22 mouse cellular contexts compared by ENCODE assay signal in genomic region chr4:107808655-107809054, GRCm38 (mm10). TPM values are rescaled to one million over a fixed set of nuclear protein-coding genes. Genes with fewer than 3 reads are reported as not detected.
DNase-seq lines count a peak whose midpoint lies in the region; ATAC-seq lines count a peak whose summit lies in the region.
"Had no signal": no experiment of that assay in that cellular context is flagged by ENCODE, and none has a peak within 500 bp of the region (broad histone marks: within the 10 kb centered on the region; RNA-seq: fewer than 3 reads in every experiment).

No protein-coding gene starts in this region.

- peak; percentile 11 for DNase-seq in cerebellum, adult 9-10 months
- no peak for DNase-seq in cerebellum, adult 8-10 months
- DNase-seq in forebrain, embryonic 10.5 days (ENCODE audit: extremely low spot score, low spot score): no peak
- DNase-seq in midbrain, embryonic 10.5 days (ENCODE audit: low spot score): no peak
- DNase-seq in midbrain, embryonic 14.5 days: no peak
- DNase-seq in adrenal gland, postnatal 4 days (ENCODE audit: low spot score in 2 of 2): no peak
- DNase-seq: adrenal gland, adult 2 months; adrenal gland, postnatal 25 days; cerebellum, adult 11 months; cerebellum, postnatal 10 days; embryo, embryonic 11 days; gastrocnemius, postnatal 10 days; heart, adult 18-20 months; heart, postnatal 10 days; heart, postnatal 4 days; kidney, adult 18-20 months had no signal

- H3K27me3 ChIP-seq in forebrain, embryonic 15.5 days: no peaks in the 10 kb centered on the region
- 0 out of 2 replicates have a peak, but pooled peaks cover 9% of the 10 kb centered on the region for H3K27me3 ChIP-seq in forebrain, embryonic 10.5 days (ENCODE audit: poor library complexity, severe bottlenecking)
- peaks cover 11% of the 10 kb centered on the region for H3K27me3 ChIP-seq in midbrain, embryonic 10.5 days (ENCODE audit: low read depth, poor library complexity, severe bottlenecking)
- no peaks in the 10 kb centered on the region for H3K27me3 ChIP-seq in midbrain, embryonic 14.5 days (ENCODE audit: control insufficient read depth, insufficient read depth, low read length)
- H3K27me3 ChIP-seq: intestine, embryonic 15.5 days had no signal

- H3K9ac ChIP-seq in forebrain, embryonic 15.5 days (replicated peaks): no peak overlapping the region
- H3K9ac ChIP-seq in midbrain, embryonic 14.5 days (replicated peaks; ENCODE audit: low read length): no peak overlapping the region
- H3K9ac ChIP-seq: embryonic facial prominence, embryonic 15.5 days; hindbrain, embryonic 14.5 days; intestine, embryonic 15.5 days had no signal

- H3K9me3 ChIP-seq in forebrain, embryonic 15.5 days: no peaks in the 10 kb centered on the region
- no peaks in the 10 kb centered on the region for H3K9me3 ChIP-seq in forebrain, embryonic 10.5 days
- no peaks in the 10 kb centered on the region for H3K9me3 ChIP-seq in midbrain, embryonic 10.5 days (replicated peaks)
- H3K9me3 ChIP-seq in midbrain, embryonic 14.5 days (ENCODE audit: control insufficient read depth, low read length): no peaks in the 10 kb centered on the region
- H3K9me3 ChIP-seq: embryonic facial prominence, embryonic 15.5 days; heart, embryonic 10.5 days; intestine, embryonic 15.5 days had no signal

- H3K4me1 ChIP-seq in forebrain, embryonic 15.5 days: peaks cover 80% of the 10 kb centered on the region
- H3K4me1 ChIP-seq in forebrain, embryonic 10.5 days: peaks cover 61% of the 10 kb centered on the region
- H3K4me1 ChIP-seq in midbrain, embryonic 10.5 days: peaks cover 63% of the 10 kb centered on the region
- H3K4me1 ChIP-seq in midbrain, embryonic 14.5 days (ENCODE audit: control insufficient read depth, insufficient read depth, low read length): peaks cover 29% of the 10 kb centered on the region

- H3K4me2 ChIP-seq in forebrain, embryonic 15.5 days (replicated peaks): no peak overlapping the region
- no peak overlapping the region for H3K4me2 ChIP-seq in midbrain, embryonic 14.5 days (ENCODE audit: low read length)
- H3K4me2 ChIP-seq: embryonic facial prominence, embryonic 15.5 days; hindbrain, embryonic 14.5 days; intestine, embryonic 15.5 days had no signal

- no peak for ATAC-seq in forebrain, embryonic 15.5 days (replicated peaks)
- ATAC-seq in midbrain, embryonic 14.5 days (ENCODE audit: low FRiP score, low TSS enrichment): no peak
- ATAC-seq: intestine, embryonic 15.5 days had no signal

- peaks cover 41% of the 10 kb centered on the region for H3K36me3 ChIP-seq in forebrain, embryonic 15.5 days
- peaks cover 85% of the 10 kb centered on the region for H3K36me3 ChIP-seq in forebrain, embryonic 10.5 days (replicated peaks)
- peaks cover 79% of the 10 kb centered on the region for H3K36me3 ChIP-seq in midbrain, embryonic 10.5 days
- peaks cover 32% of the 10 kb centered on the region for H3K36me3 ChIP-seq in midbrain, embryonic 14.5 days (ENCODE audit: control insufficient read depth, insufficient read depth, low read length)
- H3K36me3 ChIP-seq: embryonic facial prominence, embryonic 15.5 days; heart, embryonic 10.5 days; intestine, embryonic 15.5 days had no signal

- H3K27ac ChIP-seq in forebrain, embryonic 15.5 days (replicated peaks): peak overlapping the region; percentile 41
- no peak overlapping the region for H3K27ac ChIP-seq in forebrain, embryonic 10.5 days
- 0 out of 2 replicates have a peak overlapping the region, but pooled peaks have one; percentile 17 for H3K27ac ChIP-seq in midbrain, embryonic 10.5 days (replicated peaks)
- H3K27ac ChIP-seq in midbrain, embryonic 14.5 days (replicated peaks; ENCODE audit: low read depth, low read length): no peak overlapping the region
- H3K27ac ChIP-seq: embryonic facial prominence, embryonic 15.5 days; heart, embryonic 10.5 days; hindbrain, embryonic 14.5 days; intestine, embryonic 15.5 days had no signal

- H3K4me3 ChIP-seq in forebrain, embryonic 15.5 days: no peak overlapping the region
- H3K4me3 ChIP-seq in forebrain, embryonic 10.5 days: no peak overlapping the region
- H3K4me3 ChIP-seq in midbrain, embryonic 10.5 days: no peak overlapping the region
- no peak overlapping the region for H3K4me3 ChIP-seq in midbrain, embryonic 14.5 days (replicated peaks; ENCODE audit: low read depth, low read length)
- H3K4me3 ChIP-seq: embryonic facial prominence, embryonic 15.5 days; erythroblast, embryonic 14.5 days; heart, embryonic 10.5 days; intestine, embryonic 15.5 days had no signal

RNA-seq across cellular contexts. Expression of gene Lrp8, which starts 6.6 kb away (rescaled TPM):
- 86.3 and 93.7 TPM in 2 replicates for polyA plus RNA-seq in forebrain, embryonic 15.5 days (2015; fragmentation: Nextera tagmentation; extraction: Ambion mirVana)
- polyA plus RNA-seq in forebrain, embryonic 10.5 days (2016; fragmentation: Nextera tagmentation; extraction: Ambion mirVana): 11.2 and 11.3 TPM in 2 replicates
- 10.4 and 15.0 TPM in 2 replicates for polyA plus RNA-seq in midbrain, embryonic 10.5 days (2016; fragmentation: Nextera tagmentation; extraction: Ambion mirVana)
- 54.3 and 58.1 TPM in 2 replicates for polyA plus RNA-seq in midbrain, embryonic 14.5 days (2014; fragmentation: Nextera tagmentation; extraction: Ambion mirVana)
- total RNA-seq in adrenal gland, postnatal 4 days (2021): 1 to 10 TPM; 8.8 to 8.9 TPM

Comparison
In these comparisons a context has a peak if more than half of its experiments do, and no peak if none do; other contexts are left out.
1. H3K27ac ChIP-seq: peak in forebrain, embryonic 15.5 days (single experiment) and midbrain, embryonic 10.5 days (single experiment); none in forebrain, embryonic 10.5 days (single experiment) and midbrain, embryonic 14.5 days (single experiment).